Mouse (Mus musculus) lung, postnatal 0 days (tissue): Measurements from ENCODE around the gene Tdrkh. TPM values are rescaled to one million over a fixed set of nuclear protein-coding genes. Genes with fewer than 3 reads are reported as not detected.

ENCODE experiments used
- ATAC-seq: fragments of 200-750 bp; cut with Nextera tagmentation; 2 replicates; pipeline ENCODE4 v1.8.0; 2017; ENCODE audit warnings: moderate library complexity
- DNase-seq: peaks from one replicate; pipeline ENCODE4 v3.0.0-alpha.2; 2016; ENCODE audit warnings: low spot score
- H3K27ac ChIP-seq: fragments of 300-500 bp; sonication (generic); 2 replicates; pipeline ENCODE4 v1.5.1; 2014; ENCODE audit warnings: antibody characterized with exemption, mild to moderate bottlenecking, low read length, mixed read lengths
- H3K27me3 ChIP-seq: fragments of 300-500 bp; sonication (generic); replicated peaks from 2 replicates; pipeline ENCODE4 v1.6.1; 2014; ENCODE audit warnings: low read length, mixed read lengths; ENCODE audit not compliant: insufficient read depth
- H3K36me3 ChIP-seq: fragments of 300-500 bp; sonication (generic); 2 replicates; pipeline ENCODE4 v1.6.1; 2014; ENCODE audit warnings: low read length, mixed read lengths; ENCODE audit not compliant: insufficient read depth
- H3K4me1 ChIP-seq: fragments of 300-500 bp; sonication (generic); 2 replicates; pipeline ENCODE4 v1.6.1; 2014; ENCODE audit warnings: antibody characterized with exemption, low read depth, low read length, mixed read lengths; ENCODE audit not compliant: insufficient read depth
- H3K4me2 ChIP-seq: fragments of 300-500 bp; sonication (generic); replicated peaks from 2 replicates; pipeline ENCODE4 v1.6.1; 2014; ENCODE audit warnings: low read depth, mild to moderate bottlenecking, low read length, moderate library complexity, mixed read lengths
- H3K4me3 ChIP-seq: fragments of 300-500 bp; sonication (generic); 2 replicates; pipeline ENCODE4 v1.5.1; 2014; ENCODE audit warnings: low read depth, low read length
- H3K9ac ChIP-seq: fragments of 300-500 bp; sonication (generic); replicated peaks from 2 replicates; pipeline ENCODE4 v1.6.1; 2014; ENCODE audit warnings: low read depth, mild to moderate bottlenecking
- H3K9me3 ChIP-seq: fragments of 300-500 bp; sonication (generic); 2 replicates; pipeline ENCODE4 v1.6.1; 2016; ENCODE audit warnings: low read length, mixed read lengths
- CTCF ChIP-seq: IDR thresholded peaks from 2 replicates; pipeline ENCODE4 v1.5.1; 2016; ENCODE audit warnings: antibody characterized with exemption, mild to moderate bottlenecking
- EP300 ChIP-seq: IDR thresholded peaks from 2 replicates; pipeline ENCODE4 v1.6.1; 2016; ENCODE audit warnings: antibody characterized with exemption, mild to moderate bottlenecking, control low read depth
- WGBS: fragments of 180-500 bp; shearing (Covaris S2); extraction: QIAGEN DNeasy Blood & Tissue Kit; methylation state at CpG from one replicate; pipeline ENCODE4 v1.1.7; 2014; 5-methylcytosine and 5-hydroxymethylcytosine counted together
- polyA plus RNA-seq: library from polyadenylated mRNA; unstranded; fragments of >200 nt; fragmentation: Nextera tagmentation; extraction: Ambion mirVana; gene quantifications from 2 replicates; pipeline ENCODE4 v1.2.1, GENCODE M21; 2015

The Tdrkh gene
- polyA plus RNA-seq, 1 experiment from 2014 or later = 2.1 TPM

GRCm38 (mm10) chr3:94473567-94474232 is 60.6 kb downstream of the Tdrkh start:
- peak; percentile 20 for DNase-seq
- no peak overlapping the region for H3K4me2 ChIP-seq
- no peaks in the 10 kb centered on the region for H3K4me1 ChIP-seq
- WGBS = 47% methylated on average over 5 of the region's 5 CpGs
- H3K27me3 ChIP-seq = 0 out of 2 replicates have a peak, but pooled peaks cover 4% of the 10 kb centered on the region
- H3K9ac ChIP-seq = no peak overlapping the region
- TF ChIP-seq CTCF (no peak), EP300 (no peak)
- no peak overlapping the region for H3K27ac ChIP-seq
- no peak overlapping the region for H3K4me3 ChIP-seq
- ATAC-seq = no peak
- no peaks in the 10 kb centered on the region for H3K36me3 ChIP-seq
- H3K9me3 ChIP-seq = no peaks in the 10 kb centered on the region

- 60% methylated on average over 8 of the region's 8 CpGs for WGBS
- TF ChIP-seq CTCF = no peak
- TF ChIP-seq EP300 = no peak
- DNase-seq (no peak), ATAC-seq (no peak)
- H3K27ac ChIP-seq = no peak overlapping the region
- H3K4me3 ChIP-seq = no peak overlapping the region
- no peaks in the 10 kb centered on the region for H3K4me1 ChIP-seq
- H3K9me3 ChIP-seq = no peaks in the 10 kb centered on the region
- H3K27me3 ChIP-seq = 0 out of 2 replicates have a peak, but pooled peaks cover 5% of the 10 kb centered on the region
- no peak overlapping the region for H3K4me2 ChIP-seq
- H3K9ac ChIP-seq = no peak overlapping the region
- H3K36me3 ChIP-seq = no peaks in the 10 kb centered on the region
Measured at GRCm38 (mm10) chr3:94476301-94477035, 63.4 kb downstream of the Tdrkh start.

- Histone ChIP-seq H3K4me3 (no peak overlapping the region), H3K9me3 (no peaks in the 10 kb centered on the region), H3K27me3 (0 out of 2 replicates have a peak, but pooled peaks cover 5% of the 10 kb centered on the region), H3K27ac (no peak overlapping the region), H3K4me2 (no peak overlapping the region), H3K4me1 (no peaks in the 10 kb centered on the region), H3K36me3 (no peaks in the 10 kb centered on the region), H3K9ac (no peak overlapping the region)
- ATAC-seq (no peak), DNase-seq (no peak)
- TF ChIP-seq EP300 (no peak), CTCF (no peak)
- WGBS = 44% methylated on average over 4 of the region's 4 CpGs
Measured at GRCm38 (mm10) chr3:94477444-94477843, 64.4 kb downstream of the Tdrkh start.

- Histone ChIP-seq H3K4me2 (no peak within 1 kb of the TSS), H3K4me1 (no peaks in the 10 kb centered on the region), H3K36me3 (no peaks in the 10 kb centered on the region), H3K9me3 (no peaks in the 10 kb centered on the region), H3K27me3 (0 out of 2 replicates have a peak, but pooled peaks cover 5% of the 10 kb centered on the region), H3K4me3 (no peak within 1 kb of the TSS), H3K27ac (no peak within 1 kb of the TSS), H3K9ac (no peak within 1 kb of the TSS)
- TF ChIP-seq EP300 (no peak), CTCF (no peak)
- DNase-seq (peak; percentile 17), ATAC-seq (no peak)
- WGBS = under 1% methylated on average over 14 of the region's 14 CpGs
Measured at GRCm38 (mm10) chr3:94477981-94478422, 64.9 kb downstream of the Tdrkh start, which contains the start of gene Celf3. Gene Celf3, plus strand, starts transcription at chr3:94478295.

- Histone ChIP-seq H3K4me3 (no peak overlapping the region), H3K4me2 (no peak overlapping the region), H3K36me3 (no peaks in the 10 kb centered on the region), H3K9ac (no peak overlapping the region), H3K9me3 (no peaks in the 10 kb centered on the region), H3K27me3 (0 out of 2 replicates have a peak, but pooled peaks cover 5% of the 10 kb centered on the region), H3K4me1 (no peaks in the 10 kb centered on the region), H3K27ac (no peak overlapping the region)
- ATAC-seq = no peak
- TF ChIP-seq CTCF (no peak), EP300 (no peak)
- DNase-seq = no peak
- WGBS = 12% methylated on average over 9 of the region's 9 CpGs
Measured at GRCm38 (mm10) chr3:94478591-94479169, 65.6 kb downstream of the Tdrkh start.

- Histone ChIP-seq H3K36me3 (no peaks in the 10 kb centered on the region), H3K27ac (no peak overlapping the region), H3K4me1 (no peaks in the 10 kb centered on the region), H3K27me3 (0 out of 2 replicates have a peak, but pooled peaks cover 5% of the 10 kb centered on the region), H3K9ac (no peak overlapping the region), H3K4me3 (no peak overlapping the region), H3K4me2 (no peak overlapping the region), H3K9me3 (no peaks in the 10 kb centered on the region)
- WGBS = 7% methylated on average over 11 of the region's 11 CpGs
- DNase-seq = peak; percentile 44
- TF ChIP-seq CTCF (no peak), EP300 (no peak)
- ATAC-seq = no peak
Measured at GRCm38 (mm10) chr3:94479564-94479963, 66.5 kb downstream of the Tdrkh start.
